Mouse (Mus musculus) liver, embryonic 14.5 days (tissue): ENCODE data around the gene Cntln.

Source experiments
- CTCF ChIP-seq: IDR thresholded peaks from 2 replicates; pipeline ENCODE4 v1.5.1; 2016; ENCODE audit warnings: antibody characterized with exemption, low read depth, control low read depth
- EP300 ChIP-seq: IDR thresholded peaks from 2 replicates; pipeline ENCODE4 v1.6.1; 2016; ENCODE audit warnings: antibody characterized with exemption, low read depth

GRCm38 (mm10) chr4:85061676-85062075 is 177.6 kb downstream of the Cntln start:
- no peak for TF ChIP-seq CTCF
- TF ChIP-seq EP300, result no peak
